Mouse (Mus musculus): ENCODE measurements around the gene Baz1b.

DNA sequence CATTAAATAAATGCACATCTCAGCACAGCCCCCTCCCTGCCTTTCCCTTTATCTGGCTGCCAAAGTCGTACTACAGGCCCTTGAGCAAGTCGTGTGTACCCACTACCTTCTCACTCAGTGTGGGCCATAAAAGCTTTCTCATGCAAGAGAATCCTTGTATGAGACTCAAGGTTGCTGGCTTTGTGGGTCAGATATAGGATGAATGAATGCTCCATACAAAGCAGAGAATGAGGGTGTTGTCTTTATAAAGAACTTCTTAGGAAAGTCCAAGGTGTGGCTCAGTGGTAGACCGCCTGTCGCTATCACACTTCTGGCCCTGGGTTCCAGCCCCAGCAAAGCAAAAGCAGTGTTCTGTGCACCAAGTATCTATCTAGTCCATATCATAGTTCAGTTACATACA lies 59.5 kb downstream of the Baz1b start:
- TF ChIP-seq POLR2A (IDR thresholded peaks at IDR 0.05; ENCODE audit: low read depth, low read length) (no peak), CTCF (conservative IDR thresholded peaks at IDR 0.05; ENCODE audit: insufficient read depth, insufficient read length, low read depth, low read length) (no peak)

Data from kidney, adult 2 months (tissue).